Mouse (Mus musculus) ovary, adult 2 months (tissue): ENCODE data around the gene Tmem139. TPM values are rescaled to one million over a fixed set of nuclear protein-coding genes. Genes with fewer than 3 reads are reported as not detected.

ENCODE experiments used
- polyA plus RNA-seq: library from polyadenylated mRNA; depleted of rRNA; stranded (reverse); fragments of >200 nt; gene quantifications from 2 replicates; pipeline ENCODE4 v1.2.3, GENCODE M21; 2012; rRNA removed

Tmem139 gene
- 1.6 and 1.7 TPM in 2 replicates for polyA plus RNA-seq

GRCm38 (mm10) chr6:42261524-42262170 is at the start of gene Tmem139:
Gene Tmem139 (plus strand): TSS chr6:42261970.

GRCm38 (mm10) chr6:42215028-42215427 is 46.7 kb upstream of the Tmem139 start, which contains the start of gene Tas2r144:
Gene Tas2r144 (plus strand): TSS chr6:42215328.

GRCm38 (mm10) chr6:42245711-42246353 is 15.9 kb upstream of the Tmem139 start, which contains the start of gene Gstk1:
Gene Gstk1 (plus strand): TSS chr6:42245935.

GRCm38 (mm10) chr6:42264626-42265312 is 3.0 kb downstream of the Tmem139 start, which contains the start of gene Casp2:
Gene Casp2 (plus strand): TSS chr6:42264985.

GRCm38 (mm10) chr6:42286448-42286847 is 24.7 kb downstream of the Tmem139 start, which contains the start of gene Clcn1:
Gene Clcn1 (plus strand): TSS chr6:42286685.

Other genes starting within 250 kb of the Tmem139 start
- not detected in 2 replicates for gene Sva, start 223.6 kb upstream of the Tmem139 start, polyA plus RNA-seq
- gene Tas2r139, start 121.0 kb upstream of the Tmem139 start, polyA plus RNA-seq = not detected in 2 replicates
- gene Tas2r144, start 46.6 kb upstream of the Tmem139 start, polyA plus RNA-seq = not detected in 2 replicates
- 11.7 and 18.3 TPM in 2 replicates for gene Gstk1, start 16.0 kb upstream of the Tmem139 start, polyA plus RNA-seq
- gene Casp2, start 3.0 kb downstream of the Tmem139 start, polyA plus RNA-seq = 36.2 and 40.9 TPM in 2 replicates
- gene Clcn1, start 24.7 kb downstream of the Tmem139 start, polyA plus RNA-seq = 0.23 and 0.29 TPM in 2 replicates
- gene Fam131b, start 62.7 kb downstream of the Tmem139 start, polyA plus RNA-seq = 0.63 and 0.67 TPM in 2 replicates
- gene Zyx, start 87.7 kb downstream of the Tmem139 start, polyA plus RNA-seq = 300 and 324 TPM in 2 replicates
- 5.2 and 5.5 TPM in 2 replicates for gene Epha1, start 111.3 kb downstream of the Tmem139 start, polyA plus RNA-seq
- gene Tas2r143, start 138.3 kb downstream of the Tmem139 start, polyA plus RNA-seq = 0.33 TPM in 1 of 2 replicates, not detected in the other
- gene Tas2r135, start 143.5 kb downstream of the Tmem139 start, polyA plus RNA-seq = not detected in 2 replicates
- gene Tas2r126, start 172.6 kb downstream of the Tmem139 start, polyA plus RNA-seq = not detected in 2 replicates
- gene Olfr458, start 203.2 kb downstream of the Tmem139 start, polyA plus RNA-seq = not detected in 2 replicates
- not detected in 2 replicates for gene Olfr457, start 214.4 kb downstream of the Tmem139 start, polyA plus RNA-seq
- not detected in 2 replicates for gene Olfr456, start 225.2 kb downstream of the Tmem139 start, polyA plus RNA-seq